Mouse (Mus musculus) neural tube, embryonic 11.5 days (tissue): Measurements from ENCODE around the gene Rbks. TPM values are rescaled to one million over a fixed set of nuclear protein-coding genes. Genes with fewer than 3 reads are reported as not detected.

Experiments used
- ATAC-seq: fragments of 200-750 bp; cut with Nextera tagmentation; 2 replicates; pipeline ENCODE4 v1.8.0; 2017; ENCODE audit warnings: moderate number of reproducible peaks, mild to moderate bottlenecking, moderate TSS enrichment, moderate library complexity; ENCODE audit not compliant: insufficient read depth, low FRiP score, low TSS enrichment
- DNase-seq: peaks from one replicate; pipeline ENCODE4 v3.0.0-alpha.2; 2015; ENCODE audit warnings: low spot score
- H3K27ac ChIP-seq: fragments of 300-500 bp; sonication (generic); 2 replicates; pipeline ENCODE4 v1.5.1; 2014; ENCODE audit warnings: low read depth, mild to moderate bottlenecking, low read length
- H3K27me3 ChIP-seq: fragments of 300-500 bp; sonication (generic); 2 replicates; pipeline ENCODE4 v1.6.1; 2014; ENCODE audit warnings: mild to moderate bottlenecking, low read length, mixed read lengths; ENCODE audit not compliant: control insufficient read depth, insufficient read depth
- H3K36me3 ChIP-seq: fragments of 300-500 bp; sonication (generic); 2 replicates; pipeline ENCODE4 v1.6.1; 2014; ENCODE audit warnings: mild to moderate bottlenecking, low read length, moderate library complexity, mixed read lengths; ENCODE audit not compliant: control insufficient read depth, insufficient read depth
- H3K4me1 ChIP-seq: fragments of 300-500 bp; sonication (generic); 2 replicates; pipeline ENCODE4 v1.6.1; 2014; ENCODE audit warnings: low read length, mixed read lengths; ENCODE audit not compliant: control insufficient read depth, insufficient read depth
- H3K4me2 ChIP-seq: fragments of 300-500 bp; sonication (generic); 2 replicates; pipeline ENCODE4 v1.6.1; 2014; ENCODE audit warnings: low read depth, mild to moderate bottlenecking, moderate library complexity
- H3K4me3 ChIP-seq: fragments of 300-500 bp; sonication (generic); 2 replicates; pipeline ENCODE4 v1.5.1; 2014; ENCODE audit warnings: low read depth, low read length
- H3K9ac ChIP-seq: fragments of 300-500 bp; sonication (generic); 2 replicates; pipeline ENCODE4 v1.6.1; 2014; ENCODE audit warnings: mild to moderate bottlenecking, low read length
- H3K9me3 ChIP-seq: fragments of 300-500 bp; sonication (generic); 2 replicates; pipeline ENCODE4 v1.6.1; 2016; ENCODE audit warnings: low read length; ENCODE audit not compliant: control insufficient read depth
- WGBS: fragments of 180-500 bp; shearing (Covaris S2); extraction: QIAGEN DNeasy Blood & Tissue Kit; methylation state at CpG from one replicate; pipeline ENCODE4 v1.1.7; 2014; 5-methylcytosine and 5-hydroxymethylcytosine counted together
- polyA plus RNA-seq: library from polyadenylated mRNA; unstranded; fragments of >200 nt; fragmentation: Nextera tagmentation; extraction: Ambion mirVana; gene quantifications from 2 replicates; pipeline ENCODE4 v1.2.1, GENCODE M21; 2014

The Rbks gene
- polyA plus RNA-seq, 1 experiment from 2014 or later, result 3.5 TPM

GRCm38 (mm10) chr5:31693191-31693590 lies 4.2 kb downstream of the Rbks start:
- Histone ChIP-seq H3K27me3 (no peaks in the 10 kb centered on the region), H3K9ac (no peak overlapping the region), H3K27ac (no peak overlapping the region), H3K4me3 (no peak overlapping the region), H3K9me3 (no peaks in the 10 kb centered on the region), H3K4me1 (no peaks in the 10 kb centered on the region), H3K4me2 (no peak overlapping the region), H3K36me3 (no peaks in the 10 kb centered on the region)
- DNase-seq (no peak), ATAC-seq (no peak)

GRCm38 (mm10) chr5:31687972-31688371 lies 9.5 kb downstream of the Rbks start:
- Histone ChIP-seq H3K4me1 (no peaks in the 10 kb centered on the region), H3K27me3 (no peaks in the 10 kb centered on the region), H3K9ac (no peak overlapping the region), H3K27ac (no peak overlapping the region), H3K36me3 (no peaks in the 10 kb centered on the region), H3K9me3 (no peaks in the 10 kb centered on the region), H3K4me3 (no peak overlapping the region), H3K4me2 (no peak overlapping the region)
- no peak for DNase-seq
- ATAC-seq, result no peak
- WGBS, result 95% methylated on average over 3 of the region's 3 CpGs

GRCm38 (mm10) chr5:31686040-31686439 lies 11.4 kb downstream of the Rbks start:
- no peaks in the 10 kb centered on the region for H3K36me3 ChIP-seq
- no peak overlapping the region for H3K27ac ChIP-seq
- no peaks in the 10 kb centered on the region for H3K9me3 ChIP-seq
- H3K4me1 ChIP-seq, result no peaks in the 10 kb centered on the region
- WGBS, result 58% methylated on average over 2 of the region's 2 CpGs
- H3K27me3 ChIP-seq, result no peaks in the 10 kb centered on the region
- no peak overlapping the region for H3K4me3 ChIP-seq
- no peak overlapping the region for H3K4me2 ChIP-seq
- ATAC-seq (no peak), DNase-seq (no peak)
- H3K9ac ChIP-seq, result no peak overlapping the region

GRCm38 (mm10) chr5:31682305-31682704 lies 15.1 kb downstream of the Rbks start:
- Histone ChIP-seq H3K36me3 (no peaks in the 10 kb centered on the region), H3K4me2 (no peak overlapping the region), H3K9me3 (no peaks in the 10 kb centered on the region), H3K27ac (no peak overlapping the region), H3K4me1 (no peaks in the 10 kb centered on the region), H3K27me3 (no peaks in the 10 kb centered on the region), H3K4me3 (no peak overlapping the region), H3K9ac (no peak overlapping the region)
- WGBS, result 98% methylated on average over 1 of the region's 1 CpGs
- ATAC-seq, result no peak
- DNase-seq, result no peak

DNA sequence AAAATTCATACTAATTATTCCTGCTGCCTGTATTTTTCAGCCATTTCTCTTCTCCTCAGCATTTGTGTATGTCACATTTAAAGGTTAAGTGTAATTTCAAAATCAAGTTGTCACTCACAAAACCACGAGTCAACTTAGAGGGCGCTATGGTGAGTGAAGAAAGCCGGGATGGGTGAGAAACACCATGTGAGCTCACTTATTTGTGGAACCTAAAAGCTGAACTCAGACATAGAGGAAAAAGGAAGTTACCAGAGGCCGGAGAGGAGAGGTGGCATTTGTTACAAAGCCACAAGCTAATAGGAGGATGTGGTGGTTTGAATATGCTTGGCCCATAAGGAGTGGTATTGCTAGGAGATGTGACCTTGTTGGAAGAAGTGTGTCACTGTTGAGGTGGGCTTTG lies 17.2 kb downstream of the Rbks start:
- Histone ChIP-seq H3K27ac (no peak overlapping the region), H3K27me3 (no peaks in the 10 kb centered on the region), H3K4me3 (no peak overlapping the region), H3K9ac (no peak overlapping the region), H3K4me1 (no peaks in the 10 kb centered on the region), H3K36me3 (no peaks in the 10 kb centered on the region), H3K4me2 (no peak overlapping the region), H3K9me3 (no peaks in the 10 kb centered on the region)
- DNase-seq (no peak), ATAC-seq (no peak)
- WGBS, result 84% methylated on average over 4 of the region's 4 CpGs

DNA sequence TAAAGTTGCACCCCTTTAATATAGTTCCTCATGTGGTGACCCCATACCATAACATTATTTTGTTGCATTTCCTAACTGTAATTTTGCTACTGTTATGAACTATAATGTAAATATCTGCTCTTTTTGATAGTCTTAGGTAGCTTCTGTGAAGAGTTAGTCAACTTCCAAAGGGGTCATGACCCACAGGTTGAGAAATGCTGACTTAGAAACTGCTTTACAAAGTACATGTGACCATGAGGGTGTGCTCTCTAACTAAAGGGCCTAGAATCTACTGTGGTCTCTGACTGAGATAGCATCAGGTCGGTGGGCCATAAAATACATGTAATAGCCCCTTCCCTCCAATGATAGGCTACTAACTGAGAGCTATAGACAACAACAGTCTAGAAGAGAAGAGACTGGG lies 19.4 kb downstream of the Rbks start:
- ATAC-seq, result no peak
- H3K9ac ChIP-seq, result no peak overlapping the region
- H3K27me3 ChIP-seq, result no peaks in the 10 kb centered on the region
- no peak overlapping the region for H3K4me3 ChIP-seq
- DNase-seq, result no peak
- H3K9me3 ChIP-seq, result no peaks in the 10 kb centered on the region
- H3K4me2 ChIP-seq, result no peak overlapping the region
- H3K36me3 ChIP-seq, result no peaks in the 10 kb centered on the region
- WGBS, result 57% methylated on average over 1 of the region's 1 CpGs
- H3K4me1 ChIP-seq, result no peaks in the 10 kb centered on the region
- H3K27ac ChIP-seq, result no peak overlapping the region

GRCm38 (mm10) chr5:31673431-31673830 lies 24.0 kb downstream of the Rbks start:
- no peak overlapping the region for H3K4me2 ChIP-seq
- no peaks in the 10 kb centered on the region for H3K9me3 ChIP-seq
- DNase-seq (no peak), ATAC-seq (no peak)
- no peaks in the 10 kb centered on the region for H3K4me1 ChIP-seq
- H3K27me3 ChIP-seq, result no peaks in the 10 kb centered on the region
- H3K27ac ChIP-seq, result no peak overlapping the region
- H3K9ac ChIP-seq, result no peak overlapping the region
- H3K36me3 ChIP-seq, result no peaks in the 10 kb centered on the region
- WGBS, result 83% methylated on average over 2 of the region's 2 CpGs
- H3K4me3 ChIP-seq, result no peak overlapping the region

GRCm38 (mm10) chr5:31671137-31671536 lies 26.3 kb downstream of the Rbks start:
- Histone ChIP-seq H3K4me1 (no peaks in the 10 kb centered on the region), H3K4me2 (no peak overlapping the region), H3K27ac (no peak overlapping the region), H3K4me3 (no peak overlapping the region), H3K9me3 (no peaks in the 10 kb centered on the region), H3K36me3 (no peaks in the 10 kb centered on the region), H3K27me3 (no peaks in the 10 kb centered on the region), H3K9ac (no peak overlapping the region)
- no peak for ATAC-seq
- WGBS, result 63% methylated on average over 2 of the region's 2 CpGs
- no peak for DNase-seq

DNA sequence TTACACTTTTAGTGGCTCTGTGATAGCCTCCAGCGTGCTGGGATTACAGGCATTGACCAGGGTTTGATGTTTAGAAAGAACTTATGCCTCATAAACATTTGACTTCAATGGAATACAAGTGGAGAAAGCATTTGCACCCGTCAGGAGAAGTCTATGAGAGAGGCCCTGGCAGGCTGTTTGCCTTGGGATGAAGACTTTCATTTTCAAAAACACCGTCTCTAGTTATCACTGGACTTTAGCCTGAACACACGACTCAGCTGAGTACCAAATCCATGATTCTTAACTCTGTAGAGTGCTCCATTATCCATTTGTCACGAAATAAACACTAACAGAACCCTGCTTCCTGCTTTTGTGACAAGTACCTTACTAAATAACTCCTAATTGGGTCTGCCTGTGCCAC lies 27.4 kb downstream of the Rbks start:
- no peaks in the 10 kb centered on the region for H3K4me1 ChIP-seq
- ATAC-seq (no peak), DNase-seq (no peak)
- H3K36me3 ChIP-seq, result no peaks in the 10 kb centered on the region
- H3K9ac ChIP-seq, result no peak overlapping the region
- no peak overlapping the region for H3K4me2 ChIP-seq
- H3K27me3 ChIP-seq, result no peaks in the 10 kb centered on the region
- no peak overlapping the region for H3K4me3 ChIP-seq
- H3K27ac ChIP-seq, result no peak overlapping the region
- WGBS, result 79% methylated on average over 5 of the region's 5 CpGs
- no peaks in the 10 kb centered on the region for H3K9me3 ChIP-seq
